Mouse (Mus musculus): ENCODE results near the gene Gm47841.

- TF ChIP-seq CTCF (conservative IDR thresholded peaks at IDR 0.05; ENCODE audit: low read length) (no peak), POU5F1 (IDR thresholded peaks at IDR 0.05; ENCODE audit: borderline replicate concordance, low read length) (no peak), NANOG (IDR thresholded peaks at IDR 0.05; ENCODE audit: borderline replicate concordance, low read length) (no peak)
These were observed 6.7 kb upstream of the Gm47841 start for GRCm38 (mm10) chr15:101053832-101054459.
